Mouse (Mus musculus) limb, embryonic 15.5 days (tissue): Measurements from ENCODE around the gene Cyth2. TPM values are rescaled to one million over a fixed set of nuclear protein-coding genes. Genes with fewer than 3 reads are reported as not detected.

Experiments
- ATAC-seq: fragments of 200-750 bp; cut with Nextera tagmentation; 2 replicates; pipeline ENCODE4 v1.8.0; 2017; ENCODE audit warnings: low read depth, moderate TSS enrichment; ENCODE audit not compliant: insufficient number of reproducible peaks, low FRiP score, low TSS enrichment
- H3K27ac ChIP-seq: fragments of 300-500 bp; sonication (generic); 2 replicates; pipeline ENCODE4 v1.5.1; 2015; ENCODE audit warnings: moderate library complexity, mild to moderate bottlenecking, inconsistent platforms
- H3K27me3 ChIP-seq: fragments of 300-500 bp; sonication (generic); 2 replicates; pipeline ENCODE4 v1.6.1; 2015; ENCODE audit warnings: inconsistent platforms
- H3K36me3 ChIP-seq: fragments of 300-500 bp; sonication (generic); 2 replicates; pipeline ENCODE4 v1.6.1; 2015; ENCODE audit warnings: inconsistent platforms
- H3K4me1 ChIP-seq: fragments of 300-500 bp; sonication (generic); 2 replicates; pipeline ENCODE4 v1.6.1; 2015; ENCODE audit warnings: inconsistent platforms
- H3K4me2 ChIP-seq: fragments of 300-500 bp; sonication (generic); 2 replicates; pipeline ENCODE4 v1.6.1; 2015; ENCODE audit warnings: mild to moderate bottlenecking, inconsistent platforms
- H3K4me3 ChIP-seq: fragments of 300-500 bp; sonication (generic); 2 replicates; pipeline ENCODE4 v1.5.1; 2015; ENCODE audit warnings: mild to moderate bottlenecking, inconsistent platforms
- H3K9ac ChIP-seq: fragments of 300-500 bp; sonication (generic); 2 replicates; pipeline ENCODE4 v1.6.1; 2015; ENCODE audit warnings: inconsistent platforms
- H3K9me3 ChIP-seq: fragments of 300-500 bp; sonication (generic); 2 replicates; pipeline ENCODE4 v1.6.1; 2016; ENCODE audit warnings: inconsistent platforms
- WGBS: fragments of 180-500 bp; shearing (Covaris S2); methylation state at CpG from one replicate; pipeline ENCODE4 v1.1.7; 2015; 5-methylcytosine and 5-hydroxymethylcytosine counted together
- polyA plus RNA-seq: library from polyadenylated mRNA; unstranded; fragments of >200 nt; fragmentation: Nextera tagmentation; extraction: Ambion mirVana; gene quantifications from 2 replicates; pipeline ENCODE4 v1.2.1, GENCODE M21; 2015

The Cyth2 gene
- polyA plus RNA-seq, result 87.9 and 98.8 TPM in 2 replicates

DNA sequence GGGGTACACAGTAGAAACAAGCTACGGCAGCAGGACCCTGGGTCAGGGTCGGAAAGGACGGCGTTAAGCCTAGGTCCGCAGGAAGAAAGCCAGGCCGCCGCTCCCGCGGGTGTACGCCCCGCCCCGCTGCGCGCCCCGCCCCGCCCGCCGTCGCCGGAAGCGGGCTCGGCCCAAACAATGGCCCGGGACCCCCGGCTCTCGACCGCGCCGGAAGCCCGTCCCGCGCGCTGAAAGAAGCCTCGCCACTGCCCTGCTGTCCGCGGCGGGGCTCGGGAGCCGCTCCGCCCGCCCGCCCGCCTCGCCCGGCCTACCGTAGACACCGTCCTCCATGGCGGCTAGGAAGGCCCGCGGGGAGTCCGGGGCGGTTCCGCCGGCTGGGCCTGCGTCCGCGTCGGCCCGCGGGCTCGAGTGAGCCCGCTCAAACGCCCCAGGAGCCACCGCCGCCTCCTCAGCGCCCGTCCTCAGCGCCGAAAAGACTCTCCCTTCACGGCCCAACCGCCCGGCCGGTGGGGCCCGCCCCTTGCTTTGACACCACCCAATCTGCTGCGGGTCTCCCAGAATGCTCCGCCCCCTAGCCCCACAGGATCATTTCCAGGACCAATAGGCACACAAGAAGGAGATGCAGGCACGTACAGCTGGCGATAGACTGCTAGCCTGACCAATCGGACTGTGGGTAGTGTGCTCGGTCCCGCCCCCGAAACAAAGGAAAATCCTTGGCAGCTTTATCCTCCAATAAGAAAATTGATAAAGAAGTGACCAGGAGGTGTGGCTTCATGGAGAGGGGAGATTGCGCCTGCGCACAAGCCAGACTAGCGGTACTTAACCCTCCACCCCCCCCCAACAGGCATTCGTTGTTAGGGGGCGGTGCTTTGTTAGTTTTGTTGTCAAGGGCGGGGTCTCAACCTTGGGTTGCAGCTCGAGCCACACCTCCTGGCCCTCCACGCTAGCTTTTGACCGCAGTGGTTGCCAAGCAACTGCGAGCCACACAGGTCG lies at the start of gene Cyth2:
TSS of gene Cyth2 (minus strand) at position 795 of the 993 bp plus-strand sequence.
- WGBS, result under 1% methylated on average over 86 of the region's 92 CpGs
- ATAC-seq, result peak; percentile 98
- Histone ChIP-seq H3K36me3 (peaks cover 38% of the 10 kb centered on the region), H3K9me3 (no peaks in the 10 kb centered on the region), H3K4me2 (peak within 1 kb of the TSS; percentile 62), H3K9ac (peak within 1 kb of the TSS; percentile 99), H3K27me3 (0 out of 2 replicates have a peak, but pooled peaks cover 5% of the 10 kb centered on the region), H3K27ac (peak within 1 kb of the TSS; percentile 100), H3K4me3 (peak within 1 kb of the TSS; percentile 99), H3K4me1 (peaks cover 28% of the 10 kb centered on the region)

DNA sequence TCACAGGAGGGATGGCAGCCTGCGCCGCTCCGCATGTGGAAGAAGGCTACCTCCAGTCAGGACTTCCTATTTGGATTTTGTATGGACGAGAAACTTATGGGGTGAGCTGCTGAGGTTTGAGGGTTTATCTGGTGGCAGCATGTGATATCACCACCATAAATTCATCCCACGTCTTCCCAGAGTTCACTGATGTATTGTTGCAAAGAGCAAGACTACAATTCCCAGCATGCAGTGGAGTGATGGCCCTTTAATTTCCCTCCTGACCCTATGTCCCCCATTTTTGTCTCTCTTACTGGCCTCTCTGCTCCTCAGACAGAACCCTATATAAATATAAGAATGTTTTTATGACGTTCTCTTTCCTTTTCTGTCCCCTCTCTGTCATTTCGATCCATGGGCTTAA lies 48.4 kb upstream of the Cyth2 start:
- peaks cover 19% of the 10 kb centered on the region for H3K27me3 ChIP-seq

DNA sequence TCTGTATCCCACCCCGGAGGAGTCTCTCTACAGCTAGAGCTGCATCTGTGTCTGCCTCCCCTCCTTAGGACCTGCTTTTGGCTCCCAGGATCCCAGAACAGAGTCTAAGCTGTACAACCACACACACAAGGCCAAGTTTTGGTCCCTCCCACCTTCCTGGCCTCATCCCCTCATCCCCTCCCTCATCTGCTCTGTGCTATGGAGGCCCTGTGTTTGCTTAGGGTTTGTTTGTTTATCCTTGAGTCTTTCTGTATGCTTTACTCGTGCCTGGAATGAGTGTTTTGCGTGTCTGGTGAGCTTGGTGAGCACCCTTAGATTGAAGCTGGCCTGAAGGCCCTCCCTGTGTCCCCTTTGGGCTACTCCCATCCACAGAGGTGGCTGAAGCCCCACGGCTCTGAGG lies 44.6 kb upstream of the Cyth2 start:
- WGBS, result 55% methylated on average over 4 of the region's 4 CpGs
- no peak for ATAC-seq
- peaks cover 17% of the 10 kb centered on the region for H3K4me1 ChIP-seq

More for the DNA sequence above, 48.4 kb upstream of the Cyth2 start:
- no peak overlapping the region for H3K4me3 ChIP-seq
- WGBS, result 87% methylated on average over 7 of the region's 7 CpGs
- no peaks in the 10 kb centered on the region for H3K36me3 ChIP-seq
- no peaks in the 10 kb centered on the region for H3K9me3 ChIP-seq
- ATAC-seq, result no peak
- H3K4me1 ChIP-seq, result peaks cover 18% of the 10 kb centered on the region
- H3K4me2 ChIP-seq, result no peak overlapping the region
- H3K9ac ChIP-seq, result no peak overlapping the region
- H3K27ac ChIP-seq, result no peak overlapping the region

DNA sequence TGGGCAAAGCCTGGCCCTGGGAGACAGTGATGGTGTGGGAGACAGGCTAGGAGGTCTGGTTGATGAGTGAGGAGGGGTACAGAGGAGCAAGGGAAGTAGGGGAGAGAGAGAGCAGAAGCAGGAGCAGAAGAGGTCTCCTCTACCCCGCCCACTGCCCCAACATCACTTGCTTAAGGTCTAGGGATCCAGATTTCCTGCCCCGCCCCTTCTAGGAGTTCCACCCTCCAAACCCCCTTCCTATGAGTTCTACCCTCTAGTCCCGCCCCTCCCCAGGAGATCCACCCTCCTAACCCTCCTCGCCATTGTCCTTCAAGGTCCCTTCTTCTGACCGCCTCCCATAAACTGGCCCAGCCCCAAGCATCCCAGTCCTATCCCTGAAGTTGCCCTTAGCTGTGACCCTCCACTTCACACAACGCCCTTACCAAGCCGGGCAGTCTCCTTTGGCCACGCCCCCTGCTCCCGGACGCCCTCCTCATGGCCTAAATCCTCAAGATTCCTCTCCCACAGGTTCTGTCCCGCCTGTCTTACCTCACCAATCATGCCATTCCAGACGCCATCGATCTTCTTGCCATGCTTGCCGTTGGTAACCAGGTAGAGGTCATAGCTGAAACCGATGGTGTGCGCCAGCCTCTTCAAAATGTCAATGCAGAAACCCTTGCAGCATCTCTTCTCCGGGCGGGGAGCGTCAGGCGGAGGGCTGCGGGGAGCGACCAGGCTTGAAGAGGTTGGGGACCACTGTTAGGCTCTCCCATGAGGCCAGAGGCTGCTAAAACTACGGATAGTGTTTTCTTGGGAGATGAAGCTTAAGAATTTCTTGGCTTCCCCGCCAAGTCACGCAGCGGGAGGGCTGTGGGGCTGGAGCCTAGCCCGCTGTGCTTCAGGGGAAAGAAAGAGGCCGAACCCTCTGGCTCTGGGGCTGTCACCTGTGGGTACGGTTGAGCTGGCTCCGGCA lies 42.8 kb upstream of the Cyth2 start:
- H3K4me2 ChIP-seq, result peak overlapping the region; percentile 67
- no peak; the same call in 1 of the 2 replicates for ATAC-seq
- H3K4me3 ChIP-seq, result peak overlapping the region; percentile 42
- no peaks in the 10 kb centered on the region for H3K9me3 ChIP-seq
- no peaks in the 10 kb centered on the region for H3K36me3 ChIP-seq
- WGBS, result 2% methylated on average over 29 of the region's 30 CpGs
- peaks cover 39% of the 10 kb centered on the region for H3K27me3 ChIP-seq
- H3K27ac ChIP-seq, result no peak overlapping the region
- H3K4me1 ChIP-seq, result peaks cover 17% of the 10 kb centered on the region
- peak overlapping the region; percentile 20; the same call in 1 of the 2 replicates for H3K9ac ChIP-seq

More for the DNA sequence above, 44.6 kb upstream of the Cyth2 start:
- Histone ChIP-seq H3K9ac (no peak overlapping the region), H3K4me2 (no peak overlapping the region), H3K9me3 (no peaks in the 10 kb centered on the region), H3K27ac (no peak overlapping the region), H3K4me3 (no peak overlapping the region), H3K36me3 (no peaks in the 10 kb centered on the region), H3K27me3 (peaks cover 39% of the 10 kb centered on the region)

DNA sequence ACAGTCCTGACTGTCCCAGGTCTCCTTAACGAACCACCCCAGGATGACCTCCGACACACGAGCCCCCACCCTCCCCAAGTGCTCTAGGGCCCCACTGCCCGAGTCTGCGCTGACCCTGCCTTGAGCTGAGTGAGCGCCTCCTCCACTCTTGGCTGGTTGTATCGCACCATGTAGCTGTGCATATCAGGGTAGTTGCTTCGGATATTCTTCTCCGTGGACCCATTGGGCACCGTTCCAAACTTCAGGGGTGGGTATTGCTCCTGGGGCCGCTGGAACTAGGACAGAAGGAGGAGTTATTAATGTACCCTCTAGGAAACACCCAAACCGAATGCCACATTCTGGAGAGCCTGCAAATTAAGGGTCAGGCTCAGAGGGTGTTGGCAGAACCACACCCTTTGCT lies 38.7 kb upstream of the Cyth2 start:
- Histone ChIP-seq H3K4me2 (no peak overlapping the region), H3K9ac (no peak overlapping the region), H3K4me1 (peaks cover 20% of the 10 kb centered on the region), H3K4me3 (no peak overlapping the region), H3K27me3 (peaks cover 24% of the 10 kb centered on the region), H3K27ac (no peak overlapping the region), H3K36me3 (no peaks in the 10 kb centered on the region), H3K9me3 (no peaks in the 10 kb centered on the region)
- ATAC-seq, result no peak
- WGBS, result 74% methylated on average over 12 of the region's 12 CpGs

DNA sequence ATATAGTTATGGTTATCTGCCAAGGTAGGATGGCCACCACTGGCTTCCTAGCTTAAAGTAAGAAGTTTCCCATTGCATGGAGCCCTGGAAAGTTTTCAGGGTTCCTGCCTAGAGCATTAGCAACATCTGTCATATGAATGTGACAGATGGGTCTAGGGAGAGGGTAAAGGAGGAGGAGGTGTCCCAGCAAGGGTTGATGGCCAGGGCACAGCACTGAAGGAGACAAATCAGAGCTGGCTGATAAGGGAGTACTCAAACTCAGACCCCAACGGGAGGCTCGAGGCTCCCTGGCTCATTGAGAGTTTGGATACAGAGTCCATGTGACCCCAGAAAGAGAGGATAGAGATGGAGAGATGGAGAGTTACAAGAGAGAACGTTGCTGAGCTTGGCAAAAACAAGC lies 36.3 kb upstream of the Cyth2 start:
- Histone ChIP-seq H3K9ac (no peak overlapping the region), H3K4me1 (0 out of 2 replicates have a peak, but pooled peaks cover 5% of the 10 kb centered on the region), H3K4me3 (no peak overlapping the region), H3K4me2 (no peak overlapping the region), H3K9me3 (no peaks in the 10 kb centered on the region), H3K27me3 (peaks cover 10% of the 10 kb centered on the region; the same call in 1 of the 2 replicates), H3K27ac (no peak overlapping the region), H3K36me3 (no peaks in the 10 kb centered on the region)
- ATAC-seq, result no peak
- 68% methylated on average over 3 of the region's 3 CpGs for WGBS

DNA sequence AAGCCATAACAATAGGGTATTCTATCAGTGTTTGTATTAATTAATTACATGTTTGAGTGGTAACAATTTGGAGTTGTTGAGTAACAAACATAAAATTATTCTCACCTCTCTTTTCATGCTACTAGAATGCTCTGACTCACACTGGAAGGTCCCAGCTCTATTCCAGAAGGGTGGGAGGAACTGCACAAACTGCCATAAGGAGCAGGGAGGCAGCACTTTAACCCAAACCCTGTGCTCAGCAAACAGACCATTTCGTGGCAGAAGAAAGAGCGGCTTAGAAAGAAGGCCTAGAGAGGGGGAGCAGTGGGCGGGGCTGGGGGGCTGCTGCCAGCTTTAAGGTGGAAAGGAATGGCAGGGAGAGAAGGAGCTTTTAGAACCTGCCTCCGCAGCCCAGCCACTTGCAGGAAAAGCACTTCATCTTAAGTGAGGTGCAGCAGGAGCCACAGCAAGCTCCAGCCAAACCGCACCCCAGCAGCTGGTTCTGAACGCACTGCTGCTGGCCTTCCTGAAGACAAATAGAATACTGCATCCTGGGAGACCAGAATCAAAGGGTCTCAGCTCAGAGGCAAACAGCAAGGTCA lies 34.2 kb upstream of the Cyth2 start:
- ATAC-seq, result no peak
- WGBS, result 16% methylated on average over 6 of the region's 6 CpGs
- no peak overlapping the region for H3K27ac ChIP-seq
- no peak overlapping the region for H3K9ac ChIP-seq
- H3K4me3 ChIP-seq, result no peak overlapping the region
- 0 out of 2 replicates have a peak, but pooled peaks cover 5% of the 10 kb centered on the region for H3K4me1 ChIP-seq
- no peaks in the 10 kb centered on the region for H3K9me3 ChIP-seq
- H3K4me2 ChIP-seq, result no peak overlapping the region
- peaks cover 3% of the 10 kb centered on the region; the same call in 1 of the 2 replicates for H3K27me3 ChIP-seq
- H3K36me3 ChIP-seq, result no peaks in the 10 kb centered on the region

DNA sequence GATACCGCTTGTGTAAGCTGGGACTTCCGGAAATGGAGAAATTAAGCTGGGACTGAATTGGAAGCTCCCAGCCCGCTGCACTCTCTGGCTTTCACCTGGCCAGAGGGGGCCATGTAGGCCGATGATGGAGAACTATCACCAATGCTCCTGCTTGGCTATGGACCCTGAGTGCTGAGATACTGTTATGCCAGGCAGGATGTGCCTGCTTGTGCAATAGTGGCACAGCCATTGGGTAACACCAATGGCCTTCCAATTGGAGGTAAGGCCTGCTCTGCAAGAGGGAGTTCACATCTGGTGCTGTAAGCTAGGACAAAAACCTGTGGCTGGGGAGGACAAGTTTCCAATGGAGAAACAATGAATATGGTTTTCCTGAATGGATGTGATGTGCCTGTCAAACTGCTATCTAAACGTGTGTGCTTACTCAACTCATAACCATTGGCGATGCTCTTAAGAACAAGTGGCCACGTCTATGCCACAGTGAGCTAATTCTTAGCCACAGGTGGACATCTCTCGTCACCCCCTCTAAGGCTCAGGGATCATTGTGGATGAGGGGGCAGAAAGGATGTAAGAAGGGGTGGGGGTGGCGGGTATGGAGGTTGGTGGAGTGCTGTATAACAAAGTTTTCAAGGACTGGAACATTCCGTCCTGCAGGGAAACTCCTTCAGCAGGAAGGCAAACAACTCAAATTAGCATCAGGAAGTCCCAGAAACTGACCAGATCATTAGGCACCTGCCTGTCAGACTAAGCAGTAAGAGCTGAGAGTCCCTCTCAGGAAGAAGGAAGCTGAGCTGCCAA lies 28.8 kb upstream of the Cyth2 start:
- WGBS, result 84% methylated on average over 10 of the region's 10 CpGs
- ATAC-seq, result no peak

DNA sequence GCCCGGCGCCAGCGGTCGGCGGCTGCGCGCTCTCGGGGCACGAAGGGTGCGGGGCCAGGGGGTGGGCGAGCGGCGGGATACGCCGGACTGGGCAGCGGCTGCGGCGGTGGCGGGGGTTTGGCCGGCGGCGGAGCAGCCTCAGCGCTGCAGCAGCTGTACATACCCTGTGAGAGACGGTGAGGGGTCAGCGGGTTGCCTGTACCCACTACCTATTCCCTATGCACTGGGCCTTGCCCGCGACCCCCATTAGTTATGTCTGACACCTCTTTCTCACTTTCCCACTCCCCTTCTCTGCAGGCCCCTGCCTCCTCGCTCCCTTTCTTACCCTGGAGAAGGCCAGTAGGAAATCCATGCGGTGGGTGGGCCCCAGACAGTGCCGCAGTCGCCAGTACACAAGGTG lies 19.5 kb upstream of the Cyth2 start:
- Histone ChIP-seq H3K4me1 (peaks cover 30% of the 10 kb centered on the region), H3K27ac (no peak overlapping the region), H3K27me3 (peaks cover 60% of the 10 kb centered on the region), H3K36me3 (peaks cover 7% of the 10 kb centered on the region), H3K4me2 (peak overlapping the region; percentile 64), H3K4me3 (peak overlapping the region; percentile 47), H3K9me3 (no peaks in the 10 kb centered on the region), H3K9ac (0 out of 2 replicates have a peak overlapping the region, but pooled peaks have one; percentile 14)
- WGBS, result 5% methylated on average over 11 of the region's 31 CpGs
- no peak for ATAC-seq

More for the DNA sequence above, 28.8 kb upstream of the Cyth2 start:
- H3K9me3 ChIP-seq, result no peaks in the 10 kb centered on the region
- peaks cover 27% of the 10 kb centered on the region for H3K27me3 ChIP-seq
- H3K36me3 ChIP-seq, result no peaks in the 10 kb centered on the region
- no peak overlapping the region for H3K27ac ChIP-seq
- H3K4me2 ChIP-seq, result no peak overlapping the region
- H3K9ac ChIP-seq, result no peak overlapping the region
- no peak overlapping the region for H3K4me3 ChIP-seq
- H3K4me1 ChIP-seq, result no peaks in the 10 kb centered on the region

DNA sequence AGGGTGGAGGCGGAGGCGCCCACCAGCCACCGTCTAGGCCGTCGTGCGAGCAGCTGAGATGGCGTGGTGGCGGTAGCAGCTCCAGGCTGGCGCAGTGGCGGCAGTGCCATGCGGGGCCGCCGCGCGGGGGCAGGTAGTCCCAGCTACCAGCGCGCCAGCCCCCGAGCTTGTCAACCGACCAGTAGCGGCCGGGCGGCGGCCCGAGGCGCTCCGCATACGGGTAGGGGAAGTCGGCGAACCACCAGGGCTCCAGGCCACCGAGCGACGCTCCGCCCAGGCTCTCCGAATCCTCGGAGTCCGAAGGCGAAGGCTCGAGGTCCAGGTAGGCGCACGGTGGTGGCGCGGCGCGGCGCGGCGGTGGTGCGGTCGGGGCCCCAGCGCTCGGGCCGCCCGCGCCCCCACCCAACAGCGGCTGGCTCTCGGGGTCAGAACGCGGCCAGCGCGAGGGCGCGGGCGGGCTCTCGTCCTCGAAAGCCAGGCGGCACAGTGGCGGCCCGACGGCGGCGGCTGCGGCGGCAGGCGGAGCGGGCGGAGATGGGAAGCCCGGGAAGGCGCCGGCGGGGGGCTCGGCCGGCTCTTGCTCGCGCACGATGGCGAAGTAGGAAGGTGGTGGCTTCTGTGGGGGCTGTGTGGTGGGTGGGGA lies 18.9 kb upstream of the Cyth2 start:
- under 1% methylated on average over 84 of the region's 86 CpGs for WGBS
- H3K4me3 ChIP-seq, result peak overlapping the region; percentile 47
- H3K4me1 ChIP-seq, result peaks cover 30% of the 10 kb centered on the region
- H3K9me3 ChIP-seq, result no peaks in the 10 kb centered on the region
- peaks cover 13% of the 10 kb centered on the region for H3K36me3 ChIP-seq
- no peak overlapping the region for H3K27ac ChIP-seq
- ATAC-seq, result no peak
- peaks cover 60% of the 10 kb centered on the region for H3K27me3 ChIP-seq
- H3K4me2 ChIP-seq, result peak overlapping the region; percentile 64
- H3K9ac ChIP-seq, result peak overlapping the region; percentile 35; the same call in 1 of the 2 replicates
